Comparison of ENCODE assay signal across 29 mouse cellular contexts in genomic region chr11:103856641-103857040, GRCm38 (mm10).
"Had no signal": no experiment of that assay in that cellular context is flagged by ENCODE, and none has a peak within 500 bp of the region (broad histone marks: within the 10 kb centered on the region; RNA-seq: fewer than 3 reads in every experiment).

No protein-coding gene starts in this region.

- H3K4me3 ChIP-seq: embryonic facial prominence, embryonic 10.5 days; embryonic facial prominence, embryonic 12.5 days; embryonic facial prominence, embryonic 13.5 days; embryonic facial prominence, embryonic 15.5 days; erythroblast, embryonic 14.5 days; forebrain, embryonic 10.5 days; forebrain, embryonic 12.5 days; forebrain, embryonic 13.5 days; forebrain, embryonic 15.5 days; gastrocnemius, adult 2 months; heart, adult 2 months had no signal

- H3K27ac ChIP-seq: embryonic facial prominence, embryonic 10.5 days; embryonic facial prominence, embryonic 12.5 days; embryonic facial prominence, embryonic 13.5 days; embryonic facial prominence, embryonic 15.5 days; forebrain, embryonic 10.5 days; forebrain, embryonic 12.5 days; forebrain, embryonic 13.5 days; forebrain, embryonic 15.5 days; gastrocnemius, adult 2 months; heart, adult 2 months had no signal

- H3K4me2 ChIP-seq: embryonic facial prominence, embryonic 12.5 days; embryonic facial prominence, embryonic 13.5 days; embryonic facial prominence, embryonic 15.5 days; forebrain, embryonic 12.5 days; forebrain, embryonic 13.5 days; forebrain, embryonic 15.5 days had no signal

- ATAC-seq: forebrain, embryonic 13.5 days; forebrain, embryonic 14.5 days; forebrain, embryonic 15.5 days; forebrain, embryonic 16.5 days; forebrain, postnatal 0 days had no signal

- H3K9me3 ChIP-seq: embryonic facial prominence, embryonic 10.5 days; embryonic facial prominence, embryonic 12.5 days; embryonic facial prominence, embryonic 13.5 days; embryonic facial prominence, embryonic 15.5 days; forebrain, embryonic 10.5 days; forebrain, embryonic 12.5 days; forebrain, embryonic 13.5 days; forebrain, embryonic 15.5 days had no signal

- H3K9ac ChIP-seq: embryonic facial prominence, embryonic 12.5 days; embryonic facial prominence, embryonic 13.5 days; embryonic facial prominence, embryonic 15.5 days; forebrain, embryonic 12.5 days; forebrain, embryonic 13.5 days; forebrain, embryonic 15.5 days; forebrain, postnatal 0 days had no signal

- H3K27me3 ChIP-seq: embryonic facial prominence, embryonic 12.5 days; embryonic facial prominence, embryonic 13.5 days; embryonic facial prominence, embryonic 15.5 days; forebrain, embryonic 13.5 days; forebrain, embryonic 15.5 days had no signal

- DNase-seq: cerebellum, adult 2 months; cerebellum, adult 8-10 months; cerebellum, adult 9-10 months; cerebellum, adult 9-11 months; cerebellum, postnatal 10 days; cerebellum, postnatal 14 days; cerebellum, postnatal 25 days; cerebellum, postnatal 36 days; embryo, embryonic 11 days; forebrain, postnatal 0 days; gastrocnemius, adult 2 months; gastrocnemius, postnatal 10 days; gastrocnemius, postnatal 14 days; gastrocnemius, postnatal 25 days; gastrocnemius, postnatal 36 days; heart, adult 11 months; heart, adult 18-20 months; heart, adult 2 months had no signal
